Mouse (Mus musculus) bone marrow macrophage, adult 2 months (primary cell): Measurements from ENCODE around the gene Egr4.

Experiments used
- CTCF ChIP-seq: IDR thresholded peaks from 2 replicates; pipeline ENCODE4 v1.5.1; 2012; ENCODE audit warnings: low read depth, mild to moderate bottlenecking, low read length, moderate library complexity
- POLR2A ChIP-seq: IDR thresholded peaks from 2 replicates; pipeline ENCODE4 v1.6.1; 2012; ENCODE audit warnings: mild to moderate bottlenecking, low read depth, low read length, borderline replicate concordance

GRCm38 (mm10) chr6:85491606-85492005, 21.8 kb downstream of the Egr4 start:
- no peak for TF ChIP-seq CTCF
- TF ChIP-seq POLR2A: no peak
